Mouse (Mus musculus) neural tube, embryonic 11.5 days (tissue): ENCODE data around the gene Tshz3. TPM values are rescaled to one million over a fixed set of nuclear protein-coding genes. Genes with fewer than 3 reads are reported as not detected.
A peak's percentile ranks its signal among the peaks of the same experiment; 100 is the strongest.

ENCODE experiments used
- ATAC-seq: fragments of 200-750 bp; cut with Nextera tagmentation; 2 replicates; pipeline ENCODE4 v1.8.0; 2017; ENCODE audit warnings: moderate number of reproducible peaks, mild to moderate bottlenecking, moderate TSS enrichment, moderate library complexity; ENCODE audit not compliant: insufficient read depth, low FRiP score, low TSS enrichment
- DNase-seq: peaks from one replicate; pipeline ENCODE4 v3.0.0-alpha.2; 2015; ENCODE audit warnings: low spot score
- H3K27ac ChIP-seq: fragments of 300-500 bp; sonication (generic); 2 replicates; pipeline ENCODE4 v1.5.1; 2014; ENCODE audit warnings: low read depth, mild to moderate bottlenecking, low read length
- H3K27me3 ChIP-seq: fragments of 300-500 bp; sonication (generic); 2 replicates; pipeline ENCODE4 v1.6.1; 2014; ENCODE audit warnings: mild to moderate bottlenecking, low read length, mixed read lengths; ENCODE audit not compliant: control insufficient read depth, insufficient read depth
- H3K36me3 ChIP-seq: fragments of 300-500 bp; sonication (generic); 2 replicates; pipeline ENCODE4 v1.6.1; 2014; ENCODE audit warnings: mild to moderate bottlenecking, low read length, moderate library complexity, mixed read lengths; ENCODE audit not compliant: control insufficient read depth, insufficient read depth
- H3K4me1 ChIP-seq: fragments of 300-500 bp; sonication (generic); 2 replicates; pipeline ENCODE4 v1.6.1; 2014; ENCODE audit warnings: low read length, mixed read lengths; ENCODE audit not compliant: control insufficient read depth, insufficient read depth
- H3K4me2 ChIP-seq: fragments of 300-500 bp; sonication (generic); 2 replicates; pipeline ENCODE4 v1.6.1; 2014; ENCODE audit warnings: low read depth, mild to moderate bottlenecking, moderate library complexity
- H3K4me3 ChIP-seq: fragments of 300-500 bp; sonication (generic); 2 replicates; pipeline ENCODE4 v1.5.1; 2014; ENCODE audit warnings: low read depth, low read length
- H3K9ac ChIP-seq: fragments of 300-500 bp; sonication (generic); 2 replicates; pipeline ENCODE4 v1.6.1; 2014; ENCODE audit warnings: mild to moderate bottlenecking, low read length
- H3K9me3 ChIP-seq: fragments of 300-500 bp; sonication (generic); 2 replicates; pipeline ENCODE4 v1.6.1; 2016; ENCODE audit warnings: low read length; ENCODE audit not compliant: control insufficient read depth
- WGBS: fragments of 180-500 bp; shearing (Covaris S2); extraction: QIAGEN DNeasy Blood & Tissue Kit; methylation state at CpG from one replicate; pipeline ENCODE4 v1.1.7; 2014; 5-methylcytosine and 5-hydroxymethylcytosine counted together
- polyA plus RNA-seq: library from polyadenylated mRNA; unstranded; fragments of >200 nt; fragmentation: Nextera tagmentation; extraction: Ambion mirVana; gene quantifications from 2 replicates; pipeline ENCODE4 v1.2.1, GENCODE M21; 2014

Gene Tshz3
- polyA plus RNA-seq: 15.2 and 16.3 TPM in 2 replicates

GRCm38 (mm10) chr7:36697856-36698588 is at the start of gene Tshz3:
Gene Tshz3 (plus strand): TSS chr7:36698118.
- H3K4me1 ChIP-seq: peaks cover 19% of the 10 kb centered on the region
- H3K36me3 ChIP-seq: no peaks in the 10 kb centered on the region
- 0% methylated on average over 25 of the region's 88 CpGs for WGBS
- H3K4me2 ChIP-seq: peak within 1 kb of the TSS; percentile 94
- H3K9ac ChIP-seq: peak within 1 kb of the TSS; percentile 86
- peak within 1 kb of the TSS; percentile 92 for H3K4me3 ChIP-seq
- H3K9me3 ChIP-seq: no peaks in the 10 kb centered on the region
- DNase-seq: no peak
- H3K27ac ChIP-seq: peak within 1 kb of the TSS; percentile 92
- ATAC-seq: peak; percentile 54
- H3K27me3 ChIP-seq: peaks cover 15% of the 10 kb centered on the region

GRCm38 (mm10) chr7:36655931-36656330 is 42.0 kb upstream of the Tshz3 start:
- no peaks in the 10 kb centered on the region for H3K27me3 ChIP-seq
- WGBS: 91% methylated on average over 4 of the region's 4 CpGs

GRCm38 (mm10) chr7:36656401-36656800 is 41.5 kb upstream of the Tshz3 start:
- no peaks in the 10 kb centered on the region for H3K27me3 ChIP-seq
- no peaks in the 10 kb centered on the region for H3K36me3 ChIP-seq
- DNase-seq (no peak), ATAC-seq (no peak)
- H3K4me3 ChIP-seq: no peak overlapping the region
- H3K9me3 ChIP-seq: no peaks in the 10 kb centered on the region
- H3K9ac ChIP-seq: no peak overlapping the region
- no peak overlapping the region for H3K27ac ChIP-seq
- H3K4me1 ChIP-seq: no peaks in the 10 kb centered on the region
- no peak overlapping the region for H3K4me2 ChIP-seq

More at GRCm38 (mm10) chr7:36655931-36656330, 42.0 kb upstream of the Tshz3 start:
- no peak for DNase-seq
- no peak for ATAC-seq
- no peaks in the 10 kb centered on the region for H3K36me3 ChIP-seq
- H3K9me3 ChIP-seq: no peaks in the 10 kb centered on the region
- no peaks in the 10 kb centered on the region for H3K4me1 ChIP-seq
- no peak overlapping the region for H3K4me3 ChIP-seq
- no peak overlapping the region for H3K9ac ChIP-seq
- H3K4me2 ChIP-seq: no peak overlapping the region
- H3K27ac ChIP-seq: no peak overlapping the region

- Histone ChIP-seq H3K9ac (no peak overlapping the region), H3K27me3 (no peaks in the 10 kb centered on the region), H3K36me3 (no peaks in the 10 kb centered on the region), H3K4me1 (no peaks in the 10 kb centered on the region), H3K4me2 (no peak overlapping the region), H3K9me3 (no peaks in the 10 kb centered on the region), H3K27ac (no peak overlapping the region), H3K4me3 (no peak overlapping the region)
- ATAC-seq (no peak), DNase-seq (peak; percentile 39)
- WGBS: 40% methylated on average over 5 of the region's 5 CpGs
Measured at GRCm38 (mm10) chr7:36658331-36658730, 39.6 kb upstream of the Tshz3 start.

- no peak overlapping the region for H3K4me3 ChIP-seq
- H3K4me1 ChIP-seq: no peaks in the 10 kb centered on the region
- DNase-seq: no peak
- H3K9me3 ChIP-seq: no peaks in the 10 kb centered on the region
- no peak overlapping the region for H3K27ac ChIP-seq
- H3K9ac ChIP-seq: no peak overlapping the region
- ATAC-seq: no peak
- H3K36me3 ChIP-seq: no peaks in the 10 kb centered on the region
- WGBS: 86% methylated on average over 7 of the region's 7 CpGs
- no peaks in the 10 kb centered on the region for H3K27me3 ChIP-seq
- no peak overlapping the region for H3K4me2 ChIP-seq
Measured at GRCm38 (mm10) chr7:36659265-36659664, 38.7 kb upstream of the Tshz3 start.

GRCm38 (mm10) chr7:36660654-36661053 is 37.3 kb upstream of the Tshz3 start:
- H3K4me2 ChIP-seq: no peak overlapping the region
- no peak overlapping the region for H3K4me3 ChIP-seq
- no peak for ATAC-seq
- H3K36me3 ChIP-seq: no peaks in the 10 kb centered on the region
- 75% methylated on average over 9 of the region's 9 CpGs for WGBS
- no peak for DNase-seq
- H3K4me1 ChIP-seq: no peaks in the 10 kb centered on the region
- H3K9me3 ChIP-seq: no peaks in the 10 kb centered on the region
- no peaks in the 10 kb centered on the region for H3K27me3 ChIP-seq
- no peak overlapping the region for H3K9ac ChIP-seq
- H3K27ac ChIP-seq: no peak overlapping the region

- Histone ChIP-seq H3K27me3 (no peaks in the 10 kb centered on the region), H3K36me3 (no peaks in the 10 kb centered on the region), H3K4me1 (no peaks in the 10 kb centered on the region), H3K9me3 (no peaks in the 10 kb centered on the region), H3K9ac (no peak overlapping the region), H3K27ac (no peak overlapping the region), H3K4me2 (no peak overlapping the region), H3K4me3 (no peak overlapping the region)
- DNase-seq: no peak
- 93% methylated on average over 7 of the region's 7 CpGs for WGBS
- no peak for ATAC-seq
Measured at GRCm38 (mm10) chr7:36663431-36663830, 34.5 kb upstream of the Tshz3 start.

GRCm38 (mm10) chr7:36667767-36668166 is 30.2 kb upstream of the Tshz3 start:
- no peak overlapping the region for H3K9ac ChIP-seq
- H3K36me3 ChIP-seq: no peaks in the 10 kb centered on the region
- 65% methylated on average over 5 of the region's 5 CpGs for WGBS
- no peak overlapping the region for H3K27ac ChIP-seq
- ATAC-seq (no peak), DNase-seq (no peak)
- no peak overlapping the region for H3K4me3 ChIP-seq
- H3K27me3 ChIP-seq: no peaks in the 10 kb centered on the region
- no peaks in the 10 kb centered on the region for H3K4me1 ChIP-seq
- no peak overlapping the region for H3K4me2 ChIP-seq
- H3K9me3 ChIP-seq: no peaks in the 10 kb centered on the region

- WGBS: 19% methylated on average over 8 of the region's 8 CpGs
- Histone ChIP-seq H3K9ac (no peak overlapping the region), H3K4me2 (no peak overlapping the region), H3K27me3 (0 out of 2 replicates have a peak, but pooled peaks cover 3% of the 10 kb centered on the region), H3K9me3 (no peaks in the 10 kb centered on the region), H3K4me3 (no peak overlapping the region), H3K4me1 (peaks cover 11% of the 10 kb centered on the region; the same call in 1 of the 2 replicates), H3K27ac (no peak overlapping the region), H3K36me3 (no peaks in the 10 kb centered on the region)
- DNase-seq (no peak), ATAC-seq (no peak)
Measured at GRCm38 (mm10) chr7:36678031-36678430, 19.9 kb upstream of the Tshz3 start.
